Mouse (Mus musculus): ENCODE data around the gene Mapk12.

Mapk12 gene

GRCm38 (mm10) chr15:89170102-89170501 is 29.6 kb upstream of the Mapk12 start:
- no peak for DNase-seq

DNA sequence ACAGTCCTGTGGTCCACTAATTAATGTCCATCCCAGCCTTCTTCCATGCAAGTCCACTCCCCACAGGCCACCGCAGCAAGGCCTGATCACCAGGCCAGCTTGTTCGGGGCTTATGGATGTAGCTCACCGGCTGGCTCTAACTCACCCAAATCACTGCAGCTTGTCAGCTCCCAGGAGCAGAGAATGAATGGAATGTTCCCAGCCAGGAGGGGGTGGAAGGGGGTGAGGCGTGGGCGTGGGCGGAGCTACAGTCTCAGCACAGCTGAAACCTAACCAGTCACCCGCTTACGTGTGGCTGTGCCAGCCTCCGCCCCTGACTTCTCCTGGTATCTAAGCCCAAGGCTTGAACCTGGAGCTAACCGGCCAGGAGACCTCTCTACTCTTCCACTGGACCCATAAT is 28.9 kb upstream of the Mapk12 start:
- DNase-seq: peak; percentile 88

- DNase-seq: no peak
These were observed 28.4 kb upstream of the Mapk12 start for GRCm38 (mm10) chr15:89168922-89169321.

- DNase-seq: no peak
These were observed 25.0 kb upstream of the Mapk12 start for GRCm38 (mm10) chr15:89165478-89165877.

- DNase-seq: no peak
These were observed 20.9 kb upstream of the Mapk12 start for GRCm38 (mm10) chr15:89161397-89161796.

- no peak for DNase-seq
These were observed 18.0 kb upstream of the Mapk12 start for GRCm38 (mm10) chr15:89158516-89158915.

DNA sequence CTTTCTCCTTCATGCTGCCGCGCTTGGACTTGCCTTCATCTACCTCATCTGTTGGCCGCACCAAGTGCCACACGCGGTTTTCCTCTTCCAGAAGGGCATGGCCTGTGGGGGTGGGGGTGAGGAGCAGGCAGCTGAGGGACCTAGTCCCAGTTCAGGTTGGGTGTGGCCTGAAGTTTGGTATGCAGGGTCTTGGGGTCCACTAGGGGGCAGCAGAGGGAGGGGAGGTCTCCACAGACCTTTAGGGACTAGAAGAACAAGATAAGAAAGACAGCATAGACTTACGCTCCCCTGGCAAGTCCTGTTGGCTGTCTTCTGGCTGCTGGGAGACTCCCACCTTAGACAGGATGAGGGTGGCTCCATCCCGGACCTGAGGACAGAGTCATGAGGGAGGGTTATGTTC is 17.5 kb upstream of the Mapk12 start:
- DNase-seq: peak; percentile 88

GRCm38 (mm10) chr15:89152312-89152711 is 11.8 kb upstream of the Mapk12 start:
- DNase-seq: peak; percentile 56

GRCm38 (mm10) chr15:89150041-89150390 is 9.5 kb upstream of the Mapk12 start:
- DNase-seq: peak; percentile 49

DNA sequence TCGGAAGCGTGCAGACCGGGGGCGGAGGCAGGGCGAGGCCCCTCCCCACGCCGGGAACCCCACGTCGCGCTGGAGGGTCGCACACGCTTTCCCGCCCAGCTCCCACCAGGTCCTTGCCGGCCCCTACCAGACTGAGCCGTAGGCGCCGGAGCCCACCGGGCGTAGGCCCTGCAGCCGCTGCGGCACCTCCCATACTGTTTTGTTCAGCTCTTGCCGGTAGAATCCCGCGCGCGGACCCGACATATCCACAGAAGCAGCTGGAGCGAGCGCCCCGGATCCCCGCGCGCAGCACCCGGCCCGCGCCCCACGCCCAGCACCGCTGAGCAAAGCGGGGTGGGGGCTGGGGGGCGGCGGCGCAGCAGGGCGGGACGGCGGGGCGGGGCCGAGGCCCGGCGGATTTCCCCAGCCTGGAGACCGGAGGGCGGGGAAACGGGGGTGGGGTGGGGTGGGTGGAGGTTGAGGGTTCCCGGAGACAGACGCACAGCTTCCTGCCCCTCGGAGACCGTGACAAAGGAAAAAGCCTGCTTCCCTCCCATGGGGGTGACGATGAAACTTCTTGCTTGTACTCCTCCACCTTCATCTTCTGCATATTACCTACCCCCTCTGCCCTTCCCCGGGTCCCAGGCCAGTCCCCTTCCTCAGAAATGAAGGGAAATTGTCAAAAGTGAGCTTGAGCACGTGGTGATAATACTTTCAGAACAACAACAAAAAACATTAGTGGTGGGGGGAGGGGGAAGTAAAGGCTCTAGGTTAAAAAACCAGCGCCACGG is 9.0 kb upstream of the Mapk12 start, which contains the start of gene Mapk11:
Mapk11 (minus strand) TSS at position 358 of the 770 bp plus-strand sequence.
- DNase-seq: peak; percentile 67

GRCm38 (mm10) chr15:89148496-89149270 is 8.2 kb upstream of the Mapk12 start:
- peak; percentile 13 for DNase-seq

DNA sequence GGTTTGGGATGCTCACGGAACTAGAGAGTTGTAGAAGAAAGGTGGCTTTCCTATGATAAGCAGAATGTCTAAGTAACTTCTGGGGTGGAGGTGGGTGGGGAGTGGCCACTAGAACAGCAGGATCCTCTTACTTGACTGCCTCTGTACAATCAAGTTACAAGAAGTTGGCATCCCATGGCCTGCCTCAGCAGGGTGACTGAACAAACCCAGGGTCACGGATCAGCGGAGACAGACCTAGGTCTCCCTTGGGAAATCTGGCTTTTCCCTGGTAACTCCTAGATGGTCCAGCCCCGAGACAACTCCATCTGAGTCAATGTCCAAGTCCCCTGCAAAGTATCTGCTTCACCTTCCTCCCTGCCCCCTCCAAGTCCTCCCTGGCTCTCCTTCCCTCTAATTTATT is 7.4 kb upstream of the Mapk12 start:
- no peak for DNase-seq

- peak; percentile 22 for DNase-seq
These were observed 7.0 kb upstream of the Mapk12 start for GRCm38 (mm10) chr15:89147456-89147855.

DNA sequence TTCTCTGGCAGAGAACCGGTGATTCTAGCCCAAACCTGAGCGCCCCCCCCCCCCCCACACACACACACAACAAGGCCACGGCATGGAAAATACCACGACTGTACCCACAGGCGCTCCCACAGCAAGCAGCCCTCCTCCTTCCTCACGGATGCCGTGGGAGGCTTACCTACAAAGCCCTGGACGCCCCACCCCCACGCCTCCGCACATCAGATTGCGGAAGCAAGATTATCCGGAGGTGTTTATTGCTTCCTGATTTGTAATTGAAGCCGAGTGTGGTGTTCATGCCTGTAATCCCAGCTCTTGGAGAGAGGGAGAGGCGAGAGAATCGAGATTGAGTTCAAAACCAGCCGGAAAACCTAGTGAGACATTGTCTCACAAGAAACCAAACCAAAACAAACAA is 6.5 kb upstream of the Mapk12 start:
- DNase-seq: peak; percentile 57

GRCm38 (mm10) chr15:89146537-89146936 is 6.0 kb upstream of the Mapk12 start:
- peak; percentile 56 for DNase-seq

DNA sequence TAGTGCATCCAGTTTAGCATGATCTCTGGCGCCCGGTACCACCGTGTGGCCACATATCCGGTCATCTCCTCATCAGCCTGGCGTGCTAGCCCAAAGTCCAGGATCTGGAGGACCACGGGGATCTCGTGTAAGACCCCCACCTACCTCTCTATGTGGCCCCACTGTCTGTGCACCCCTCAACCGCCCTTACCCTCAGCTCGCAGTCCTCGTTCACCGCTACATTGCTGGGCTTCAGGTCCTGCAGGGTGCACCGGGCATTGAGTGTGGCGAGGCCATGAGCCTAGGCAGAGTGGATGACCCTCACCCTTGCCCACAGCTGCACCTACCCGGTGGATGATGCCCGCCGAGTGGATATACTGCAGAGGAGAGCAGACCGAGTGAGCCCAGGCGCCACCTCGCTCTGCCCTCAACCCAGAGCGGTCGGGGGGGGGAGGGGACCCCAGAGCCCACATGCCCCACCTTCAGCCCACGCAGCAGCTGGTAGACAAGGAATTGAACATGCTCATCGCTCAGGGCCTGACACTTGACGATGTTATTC is 5.4 kb upstream of the Mapk12 start:
- DNase-seq: no peak

GRCm38 (mm10) chr15:89144965-89145364 is 4.5 kb upstream of the Mapk12 start:
- no peak for DNase-seq

GRCm38 (mm10) chr15:89143134-89143533 is 2.6 kb upstream of the Mapk12 start:
- DNase-seq: no peak

DNA sequence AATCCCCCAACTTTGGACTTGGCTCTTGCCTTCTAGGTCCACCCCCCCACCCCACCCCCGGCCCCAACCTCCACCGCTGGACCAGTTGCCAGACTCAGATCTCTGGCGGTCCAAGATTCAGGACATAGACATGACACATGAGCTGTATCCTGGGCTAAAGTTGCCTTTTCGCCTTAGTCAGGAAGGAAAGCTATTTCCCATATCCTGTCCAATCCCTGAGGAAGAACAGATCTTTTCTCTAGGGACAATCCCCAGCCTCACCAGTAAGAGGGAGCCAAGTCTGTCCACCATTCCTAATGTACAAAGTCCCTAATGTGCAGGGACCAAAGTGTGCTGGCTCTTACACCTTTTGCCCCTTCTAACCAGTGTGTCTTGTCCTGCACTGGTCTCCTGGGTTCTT is 1.4 kb upstream of the Mapk12 start:
- no peak for DNase-seq

DNA sequence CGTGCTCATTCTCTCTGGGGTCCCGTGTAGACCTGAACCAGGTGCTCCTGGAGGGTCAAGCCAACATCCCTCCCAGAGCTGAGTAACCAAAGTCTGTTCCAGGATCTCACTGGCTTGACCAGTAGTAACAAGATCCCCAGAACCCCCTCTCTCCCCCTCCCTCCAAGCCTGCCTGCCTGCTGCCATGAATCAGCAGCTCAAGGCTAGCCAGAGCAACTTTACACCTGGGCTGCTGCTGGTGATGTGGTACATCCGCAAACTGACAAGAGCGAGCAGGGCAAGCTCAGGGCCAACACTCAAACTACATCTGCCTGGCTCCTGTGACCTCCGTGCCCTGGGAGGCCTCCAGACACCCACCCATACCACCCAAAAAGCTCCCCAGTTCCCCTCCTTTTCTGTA is 940 bp upstream of the Mapk12 start:
- DNase-seq: no peak

GRCm38 (mm10) chr15:89140048-89140658 is 350 bp downstream of the Mapk12 start:
- peak; percentile 47 for DNase-seq

GRCm38 (mm10) chr15:89138531-89138930 is 2.0 kb downstream of the Mapk12 start:
- no peak for DNase-seq

DNA sequence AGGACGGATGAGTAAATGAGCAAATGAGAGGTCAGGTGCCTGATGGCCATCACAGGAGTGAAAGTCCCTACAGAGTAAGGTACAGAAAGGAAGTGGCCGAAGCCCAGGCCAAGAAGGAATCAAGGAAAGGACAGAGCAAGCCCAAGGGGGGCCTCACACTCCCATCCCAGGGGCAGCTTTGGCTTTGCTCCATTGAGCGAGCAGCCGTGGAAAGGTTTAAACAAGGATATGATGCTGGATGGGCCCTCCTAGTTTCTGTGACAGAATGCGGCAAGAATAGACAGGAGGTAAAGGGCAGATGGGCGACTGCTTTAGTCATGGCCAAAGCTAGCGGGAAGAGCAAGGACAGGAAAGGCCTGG is 2.5 kb downstream of the Mapk12 start:
- no peak for DNase-seq
